Mouse (Mus musculus) thymus, adult 2 months (tissue): ENCODE data around the gene Wdr74.

Experiments
- CTCF ChIP-seq: fragments of 200-500 bp; IDR thresholded peaks from 2 replicates; pipeline ENCODE4 v1.5.1; 2012; ENCODE audit warnings: mild to moderate bottlenecking, control low read depth, low read length, moderate library complexity, borderline replicate concordance; ENCODE audit not compliant: control insufficient read depth, poor library complexity, insufficient read depth; ENCODE audit errors: extremely low read depth
- POLR2A ChIP-seq: fragments of 200-500 bp; IDR thresholded peaks from 2 replicates; pipeline ENCODE4 v1.6.1; 2012; ENCODE audit warnings: mild to moderate bottlenecking, low read length, control low read depth, moderate library complexity; ENCODE audit not compliant: control insufficient read depth, poor library complexity, insufficient read depth; ENCODE audit errors: extremely low read depth

DNA sequence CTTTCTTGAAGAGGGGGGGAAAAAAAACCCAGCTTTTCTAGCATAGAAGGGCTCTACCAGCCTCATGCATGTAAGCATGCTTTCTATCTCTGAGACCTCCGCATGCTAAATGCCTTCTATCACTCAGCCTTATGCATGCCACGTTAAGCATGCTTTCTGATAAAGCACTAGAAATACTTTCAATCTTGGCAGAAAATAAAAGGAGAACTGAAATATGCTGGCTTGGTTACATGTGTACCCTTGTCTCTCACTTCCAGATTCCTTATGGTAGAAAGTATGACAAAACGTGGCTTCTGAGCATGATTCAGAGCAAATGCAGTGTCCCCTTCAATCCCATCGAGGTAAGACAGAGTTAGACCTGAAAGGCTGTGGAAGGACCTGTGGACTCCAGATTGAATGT is 27.6 kb downstream of the Wdr74 start:
- TF ChIP-seq CTCF (no peak), POLR2A (no peak)
